In the genomic region with DNA sequence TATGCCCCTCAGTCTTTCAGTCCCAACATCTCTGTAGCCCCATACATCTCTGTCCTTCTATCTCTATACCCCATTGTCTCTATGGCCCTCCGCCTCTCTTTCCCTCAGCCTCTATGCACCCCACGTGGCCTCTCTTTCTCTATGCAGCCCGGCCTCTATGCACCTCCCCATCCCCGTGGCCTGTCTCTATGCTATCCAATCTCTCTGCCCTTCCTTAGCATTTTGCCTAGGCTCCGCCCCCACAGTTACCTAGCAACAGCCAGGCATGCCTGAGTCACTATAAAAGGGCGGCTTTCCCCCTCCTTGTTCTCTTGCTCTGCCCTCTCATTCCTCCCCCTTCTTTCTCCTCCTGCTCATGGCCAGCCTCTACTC, we compare ENCODE assay signal across 7 mouse cellular contexts. TPM values are rescaled to one million over a fixed set of nuclear protein-coding genes. Genes with fewer than 3 reads are reported as not detected.
A peak's percentile ranks its signal among the peaks of the same experiment; 100 is the strongest.
DNase-seq lines count a peak whose midpoint lies in the region; ATAC-seq lines count a peak whose summit lies in the region.

No protein-coding gene starts in this region.

- H3K9me3 ChIP-seq in embryonic facial prominence, embryonic 11.5 days (replicated peaks; ENCODE audit: control insufficient read depth, low read length): no peaks in the 10 kb centered on the region
- no peaks in the 10 kb centered on the region for H3K9me3 ChIP-seq in midbrain, embryonic 11.5 days (ENCODE audit: control insufficient read depth, low read length)

- no peaks in the 10 kb centered on the region for H3K4me1 ChIP-seq in embryonic facial prominence, embryonic 11.5 days (ENCODE audit: control insufficient read depth, insufficient read depth, low read length)
- no peaks in the 10 kb centered on the region for H3K4me1 ChIP-seq in midbrain, embryonic 11.5 days (ENCODE audit: control insufficient read depth, insufficient read depth, low read length)

- H3K36me3 ChIP-seq in embryonic facial prominence, embryonic 11.5 days (replicated peaks; ENCODE audit: control insufficient read depth, insufficient read depth, low read depth, low read length): no peaks in the 10 kb centered on the region
- H3K36me3 ChIP-seq in midbrain, embryonic 11.5 days (ENCODE audit: control insufficient read depth, insufficient read depth, low read length): no peaks in the 10 kb centered on the region

- H3K27me3 ChIP-seq in embryonic facial prominence, embryonic 11.5 days (ENCODE audit: control insufficient read depth, insufficient read depth, low read length): no peaks in the 10 kb centered on the region
- H3K27me3 ChIP-seq in midbrain, embryonic 11.5 days (ENCODE audit: control insufficient read depth, insufficient read depth, low read length): no peaks in the 10 kb centered on the region

- peak overlapping the region; percentile 53 for H3K4me2 ChIP-seq in embryonic facial prominence, embryonic 11.5 days (ENCODE audit: low read depth, low read length)
- peak overlapping the region; percentile 54 for H3K4me2 ChIP-seq in midbrain, embryonic 11.5 days

- peak; percentile 96 for ATAC-seq in embryonic facial prominence, embryonic 11.5 days (replicated peaks; ENCODE audit: insufficient number of reproducible peaks, low FRiP score, low TSS enrichment, low read depth)
- peak; percentile 92 for ATAC-seq in midbrain, embryonic 11.5 days (ENCODE audit: low FRiP score)

- DNase-seq in adrenal gland, postnatal 25 days: peak; percentile 83
- DNase-seq in embryonic facial prominence, embryonic 11.5 days (ENCODE audit: low spot score): peak; percentile 88
- DNase-seq in heart, adult 11 months: peak; percentile 98
- peak; percentile 79 for DNase-seq in kidney, adult 11 months
- peak; percentile 87 for DNase-seq in left cerebral cortex, postnatal 4 days
- peak; percentile 95 for DNase-seq in midbrain, embryonic 11.5 days (ENCODE audit: low spot score, missing footprints)
- DNase-seq in spleen, adult 12 weeks (ENCODE audit: low spot score): peak; percentile 56

- intact Hi-C loops in left cerebral cortex, postnatal 4 days (cut with DNase I): no loop called here

- H3K27ac ChIP-seq in embryonic facial prominence, embryonic 11.5 days (replicated peaks; ENCODE audit: low read depth, low read length): peak overlapping the region; percentile 72
- peak overlapping the region; percentile 91 for H3K27ac ChIP-seq in midbrain, embryonic 11.5 days (ENCODE audit: low read depth, low read length)

- WGBS in embryonic facial prominence, embryonic 11.5 days: 18% methylated on average over 6 of the region's 6 CpGs
- WGBS in midbrain, embryonic 11.5 days: 23% methylated on average over 6 of the region's 6 CpGs

- peak overlapping the region; percentile 74 for H3K9ac ChIP-seq in embryonic facial prominence, embryonic 11.5 days (replicated peaks; ENCODE audit: low read length)
- peak overlapping the region; percentile 67 for H3K9ac ChIP-seq in midbrain, embryonic 11.5 days (ENCODE audit: low read length)

- peak overlapping the region; percentile 38 for H3K4me3 ChIP-seq in embryonic facial prominence, embryonic 11.5 days (ENCODE audit: low read depth, low read length)
- peak overlapping the region; percentile 34 for H3K4me3 ChIP-seq in midbrain, embryonic 11.5 days (ENCODE audit: low read depth, low read length)

RNA-seq across cellular contexts. Expression of a gene that starts 11.8 kb away (rescaled TPM):
- 43.6 and 47.6 TPM in 2 replicates for total RNA-seq in adrenal gland, postnatal 25 days (2021)
- polyA plus RNA-seq in embryonic facial prominence, embryonic 11.5 days (2014; fragmentation: Nextera tagmentation; extraction: Ambion mirVana): 43.1 and 45.1 TPM in 2 replicates
- total RNA-seq in left cerebral cortex, postnatal 4 days (2021): 10 to 100 TPM; 83.7 to 88.4 TPM
- polyA plus RNA-seq in midbrain, embryonic 11.5 days (2014; fragmentation: Nextera tagmentation; extraction: Ambion mirVana): 40.6 and 46.5 TPM in 2 replicates

Comparison
In these comparisons a context has a peak if more than half of its experiments do, and no peak if none do; other contexts are left out.
1. Peak in every context shown above with its lines: DNase-seq, ATAC-seq, H3K4me3 ChIP-seq and H3K27ac ChIP-seq.